17 mouse cellular contexts compared by ENCODE assay signal in the genomic region with DNA sequence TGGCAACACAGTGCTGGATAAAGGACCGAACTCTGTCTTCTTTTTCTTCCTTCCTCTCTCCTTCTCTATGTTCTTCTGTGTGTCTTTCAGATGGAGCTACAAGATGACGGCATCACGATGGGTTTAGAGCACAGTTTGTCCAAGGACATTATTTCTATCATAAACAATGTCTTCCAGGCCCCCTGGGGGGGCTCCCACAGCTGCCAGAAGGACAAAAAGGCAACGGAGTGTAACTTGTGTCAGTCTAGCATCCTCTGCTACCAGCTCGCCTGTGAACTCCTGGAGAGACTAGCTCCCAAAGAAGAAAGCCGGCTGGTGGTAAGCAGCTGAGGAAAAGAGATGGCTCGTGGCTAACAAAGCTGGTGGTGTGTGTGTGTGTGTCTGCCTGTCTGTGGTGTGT.
"Had no signal": no experiment of that assay in that cellular context is flagged by ENCODE, and none has a peak within 500 bp of the region (broad histone marks: within the 10 kb centered on the region; RNA-seq: fewer than 3 reads in every experiment).

No protein-coding gene starts in this region.

- H3K4me1 ChIP-seq: liver, embryonic 15.5 days; lung, embryonic 15.5 days; megakaryocyte, embryonic 14.5 days; midbrain, embryonic 12.5 days; neural tube, embryonic 12.5 days; stomach, embryonic 15.5 days had no signal

- H3K27ac ChIP-seq: liver, embryonic 15.5 days; lung, embryonic 15.5 days; macrophage; midbrain, embryonic 12.5 days; neural tube, embryonic 12.5 days; stomach, embryonic 15.5 days; stomach, postnatal 0 days had no signal

- DNase-seq: liver, postnatal 0 days; lung, adult 2 months; lung, postnatal 10 days; lung, postnatal 36 days; midbrain, embryonic 14.5 days; right cerebral cortex, postnatal 14 days; thymus, adult 2 months; thymus, postnatal 25 days; thymus, postnatal 4 days had no signal

- ATAC-seq: liver, postnatal 0 days had no signal

- H3K9ac ChIP-seq: liver, embryonic 15.5 days; liver, postnatal 0 days; lung, embryonic 15.5 days; midbrain, embryonic 12.5 days; neural tube, embryonic 12.5 days; stomach, embryonic 15.5 days had no signal

- H3K27me3 ChIP-seq: liver, embryonic 15.5 days; lung, embryonic 15.5 days; midbrain, embryonic 12.5 days; neural tube, embryonic 12.5 days; stomach, embryonic 15.5 days had no signal

- H3K4me3 ChIP-seq: liver, embryonic 15.5 days; lung, embryonic 15.5 days; megakaryocyte, embryonic 14.5 days; midbrain, embryonic 12.5 days; neural tube, embryonic 12.5 days; stomach, embryonic 15.5 days had no signal

- H3K36me3 ChIP-seq: liver, embryonic 15.5 days; lung, embryonic 15.5 days; stomach, embryonic 15.5 days had no signal

- H3K9me3 ChIP-seq: liver, embryonic 15.5 days; lung, embryonic 15.5 days; megakaryocyte, embryonic 14.5 days; midbrain, embryonic 12.5 days; neural tube, embryonic 12.5 days; stomach, embryonic 15.5 days had no signal

- H3K4me2 ChIP-seq: liver, embryonic 15.5 days; lung, embryonic 15.5 days; midbrain, embryonic 12.5 days; neural tube, embryonic 12.5 days; stomach, embryonic 15.5 days had no signal
